Mouse (Mus musculus): ENCODE results near the gene Ppp1r14b.

- TF ChIP-seq GATA1 (IDR thresholded peaks at IDR 0.05; ENCODE audit: borderline replicate concordance, low read length) (no peak), FLI1 (IDR thresholded peaks at IDR 0.05; ENCODE audit: low read length) (no peak)
Observed at GRCm38 (mm10) chr19:6947742-6948141, 27.0 kb upstream of the Ppp1r14b start.

Data from megakaryocyte, embryonic 14.5 days (primary cell).